Mouse (Mus musculus): Measurements from ENCODE around the gene Gadl1.

Gadl1 gene

DNA sequence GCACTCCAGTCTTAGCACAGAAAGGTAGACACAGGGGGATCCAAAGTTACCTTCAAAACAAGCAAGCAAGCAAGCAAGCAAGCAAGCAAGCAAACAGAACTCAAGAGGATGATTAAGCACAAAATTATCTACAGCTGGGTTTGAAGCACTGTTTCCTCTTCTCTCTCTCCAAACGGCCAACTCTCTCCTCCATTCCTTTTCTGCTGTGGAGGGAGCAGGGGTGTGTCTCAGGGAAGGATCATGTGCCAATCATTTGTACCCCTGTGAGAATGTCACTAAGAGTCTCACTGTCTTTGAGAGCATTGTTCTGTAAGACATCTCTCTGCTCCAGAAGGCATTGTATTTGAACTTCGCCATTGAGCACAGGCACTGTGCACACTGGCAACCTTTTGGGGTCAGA lies 27.1 kb downstream of the Gadl1 start:
- CTCF ChIA-PET = no interaction called here

DNA sequence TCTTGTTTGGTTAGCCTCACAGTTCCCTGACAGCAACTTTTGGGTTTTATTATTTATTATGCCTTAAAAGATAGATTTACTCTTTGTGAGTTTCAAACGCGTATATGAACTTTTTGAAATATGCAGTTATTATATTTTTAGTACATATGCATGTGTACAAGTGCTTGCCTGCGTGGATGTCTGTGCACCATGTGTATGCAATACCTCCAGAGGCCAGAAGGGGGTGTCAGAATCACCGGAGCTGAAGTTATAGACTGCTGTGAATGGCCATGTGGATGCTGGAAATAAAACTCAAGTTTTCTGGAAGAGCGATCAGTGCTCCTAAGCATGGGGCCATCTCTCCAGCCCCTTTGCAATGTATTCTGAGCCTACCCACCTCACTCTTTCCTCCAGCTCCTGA lies 28.7 kb downstream of the Gadl1 start:
- CTCF ChIA-PET = no interaction called here

DNA sequence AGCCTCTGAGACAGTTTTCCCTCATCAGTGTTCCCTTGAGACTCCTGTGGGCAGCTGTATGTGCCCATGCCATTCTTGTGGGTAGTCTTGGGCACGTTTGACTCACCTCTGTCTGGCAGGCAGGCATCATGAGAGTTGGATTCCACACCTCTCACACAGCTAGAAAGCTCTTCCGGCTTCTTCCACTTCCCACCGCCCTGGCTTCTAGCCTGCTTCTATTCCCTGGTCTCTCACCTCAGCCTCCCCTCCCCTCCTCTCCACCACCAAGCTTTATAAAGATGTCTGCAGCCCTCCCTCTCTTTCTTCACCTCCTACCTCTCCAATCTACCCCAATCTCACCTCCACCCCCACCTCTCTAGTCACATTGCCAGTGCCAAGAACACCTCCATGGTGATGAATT lies 30.2 kb downstream of the Gadl1 start:
- CTCF ChIA-PET = no interaction called here

DNA sequence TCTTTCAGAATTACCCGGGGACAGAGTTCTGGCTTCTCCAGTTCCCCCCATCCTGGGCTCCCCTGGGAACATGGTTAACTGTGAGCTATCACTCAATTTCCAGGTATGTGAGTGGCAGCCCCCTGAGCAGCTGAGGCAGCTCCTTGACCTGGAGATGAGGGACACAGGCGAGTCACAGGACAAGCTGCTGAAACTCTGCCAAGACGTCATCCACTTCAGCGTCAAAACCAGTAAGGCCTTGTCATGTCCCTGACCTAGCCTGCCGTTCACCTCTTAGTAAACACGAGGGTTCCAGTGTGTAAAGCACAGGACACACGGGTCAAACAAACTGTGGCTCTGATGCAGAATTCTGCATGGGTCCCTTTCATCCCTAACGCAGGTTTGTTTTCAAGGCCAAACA lies 31.9 kb downstream of the Gadl1 start:
- CTCF ChIA-PET = no interaction called here

DNA sequence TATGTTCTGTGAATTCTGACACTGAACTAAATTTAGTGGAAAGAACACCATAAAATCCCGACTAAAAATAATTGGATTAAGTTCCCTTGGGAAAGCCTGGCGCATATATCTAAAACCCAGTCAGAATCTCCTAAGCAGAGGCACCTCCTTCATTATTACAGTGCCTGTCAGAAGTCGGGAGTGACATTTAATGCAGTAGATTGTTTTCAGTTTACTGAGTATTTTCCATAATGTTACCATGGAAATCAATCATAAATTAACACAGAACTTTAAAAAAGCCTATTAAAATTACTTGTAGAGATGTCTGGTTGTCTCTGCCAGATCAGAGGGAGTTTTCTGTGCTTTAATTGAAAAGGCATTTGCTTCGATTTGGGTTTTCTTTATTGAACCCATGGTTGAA lies 33.2 kb downstream of the Gadl1 start:
- CTCF ChIA-PET = no interaction called here

DNA sequence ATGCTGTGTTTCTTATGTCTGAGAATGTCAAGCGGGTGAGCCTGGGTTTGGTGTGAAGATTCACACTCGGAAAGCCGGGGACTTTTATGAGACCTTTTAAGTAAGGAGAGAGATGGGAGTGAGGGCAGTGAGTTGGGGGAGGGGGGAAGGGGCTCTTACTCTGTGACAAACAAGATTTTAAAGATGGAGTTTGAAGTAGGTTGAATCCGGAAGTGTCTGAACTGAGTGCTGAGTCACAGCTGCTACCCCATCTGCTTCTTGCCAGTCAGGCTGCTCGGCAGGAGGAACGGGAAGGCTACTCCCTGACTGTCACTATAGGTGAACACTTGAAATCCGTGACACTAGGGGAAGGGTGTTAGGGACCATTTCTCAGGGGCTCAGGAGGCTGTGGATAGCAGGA lies 33.7 kb downstream of the Gadl1 start:
- CTCF ChIA-PET = no interaction called here

DNA sequence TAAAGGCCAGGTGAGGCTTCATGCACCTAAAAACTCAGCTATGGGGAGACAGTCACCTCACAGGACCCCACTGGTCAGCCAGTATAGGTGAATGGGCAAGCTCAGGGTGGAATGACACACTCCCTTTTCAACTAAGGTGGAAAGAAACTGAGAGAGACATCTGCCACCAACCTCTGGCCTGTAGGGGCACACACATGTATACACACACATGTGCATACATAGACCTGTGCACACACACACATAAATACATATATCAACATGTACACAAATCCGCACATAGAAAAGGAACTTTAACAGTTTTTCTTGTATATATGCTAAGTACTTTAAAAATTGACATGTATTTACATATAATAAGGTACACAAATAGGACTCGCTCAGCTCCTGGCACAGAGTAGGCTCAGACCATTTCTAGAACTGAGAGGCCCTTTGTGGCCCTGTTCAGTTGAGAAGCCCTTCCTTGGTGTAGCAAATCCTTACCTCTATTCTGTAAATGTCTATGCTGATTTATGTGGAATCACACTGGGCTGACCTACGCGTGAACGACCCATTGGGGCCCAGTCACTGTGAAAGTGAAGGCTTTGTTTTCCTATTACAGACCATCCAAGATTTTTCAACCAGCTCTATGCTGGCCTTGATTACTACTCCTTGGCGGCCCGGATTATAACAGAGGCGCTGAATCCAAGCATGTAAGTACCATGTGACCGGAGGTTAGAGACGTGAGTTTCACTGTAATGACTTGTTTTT lies 34.5 kb downstream of the Gadl1 start:
- CTCF ChIA-PET = no interaction called here

DNA sequence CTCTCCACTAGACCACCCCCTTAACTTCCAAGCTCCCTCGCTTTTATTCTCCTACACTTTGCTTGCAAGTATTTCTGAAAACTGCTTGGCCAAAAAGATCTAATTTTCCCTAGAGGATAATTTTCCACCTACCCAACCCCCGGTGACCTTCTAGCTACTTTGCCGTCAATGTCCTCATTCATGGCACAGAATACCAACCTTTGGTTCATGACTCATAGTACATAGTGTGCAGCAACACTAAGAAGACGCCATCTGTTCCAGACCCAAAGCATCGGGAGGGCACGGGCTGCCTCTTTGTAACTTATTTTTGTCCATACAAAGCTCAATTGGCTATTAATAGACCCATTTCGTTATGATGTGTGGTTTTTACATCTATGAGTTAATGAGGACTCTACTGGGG lies 55.8 kb downstream of the Gadl1 start:
- CTCF ChIA-PET = no interaction called here

DNA sequence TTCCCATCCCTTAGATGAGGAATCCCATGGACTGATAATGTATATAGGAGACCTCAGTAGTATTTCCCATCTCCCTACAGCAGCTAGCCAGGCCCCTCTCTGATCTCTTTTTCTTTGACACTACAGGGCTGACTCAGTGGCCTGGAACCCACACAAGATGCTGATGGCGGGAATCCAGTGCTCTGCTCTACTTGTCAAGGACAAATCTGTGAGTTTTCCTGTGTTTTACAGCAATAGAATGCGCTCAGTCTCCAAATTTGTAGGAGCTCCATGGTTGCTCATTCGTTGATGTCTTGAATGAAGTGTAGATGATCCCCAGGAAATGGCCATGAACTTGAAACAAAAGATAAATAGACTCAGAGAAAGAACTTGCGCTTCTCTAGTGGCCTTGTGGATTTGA lies 56.9 kb downstream of the Gadl1 start:
- CTCF ChIA-PET = no interaction called here

DNA sequence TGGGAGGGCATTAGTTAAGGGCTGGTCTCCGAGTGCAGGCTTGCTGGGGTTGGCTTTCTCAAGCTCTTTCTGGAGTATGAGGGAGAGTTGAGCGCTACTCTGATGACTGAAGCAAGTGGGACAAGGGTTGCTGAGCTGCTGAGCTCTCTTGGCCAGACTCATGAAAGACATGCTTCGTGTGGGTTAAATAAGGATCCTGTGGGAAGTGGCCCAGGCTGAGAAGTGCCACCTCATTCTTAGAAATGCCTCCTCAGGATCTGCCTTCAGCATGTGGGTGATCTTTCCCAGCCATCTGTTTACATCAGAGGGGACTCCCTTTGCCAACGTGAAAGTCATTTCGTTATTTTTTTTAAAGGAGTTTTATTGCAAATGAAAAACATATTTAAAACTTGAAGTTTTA lies 57.5 kb downstream of the Gadl1 start:
- CTCF ChIA-PET = no interaction called here

DNA sequence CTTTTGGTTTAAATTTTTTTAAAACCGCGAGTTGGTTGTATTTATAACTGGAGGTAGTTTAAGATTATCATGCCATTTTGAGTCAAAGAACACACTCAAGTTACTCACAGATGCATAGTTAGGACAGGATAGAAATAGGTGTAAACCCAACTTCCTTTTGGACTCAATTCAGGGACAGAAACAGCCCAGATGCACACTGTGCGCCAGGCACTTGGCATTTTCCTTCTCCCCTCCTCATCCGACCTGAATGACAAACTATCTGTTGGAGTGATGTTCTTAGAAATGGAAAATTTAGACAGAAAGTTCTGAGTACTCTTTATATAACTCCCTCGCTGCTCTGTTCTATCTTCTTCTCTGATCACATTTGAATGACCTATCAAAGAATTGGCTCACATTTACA lies 58.4 kb downstream of the Gadl1 start:
- CTCF ChIA-PET = no interaction called here

DNA sequence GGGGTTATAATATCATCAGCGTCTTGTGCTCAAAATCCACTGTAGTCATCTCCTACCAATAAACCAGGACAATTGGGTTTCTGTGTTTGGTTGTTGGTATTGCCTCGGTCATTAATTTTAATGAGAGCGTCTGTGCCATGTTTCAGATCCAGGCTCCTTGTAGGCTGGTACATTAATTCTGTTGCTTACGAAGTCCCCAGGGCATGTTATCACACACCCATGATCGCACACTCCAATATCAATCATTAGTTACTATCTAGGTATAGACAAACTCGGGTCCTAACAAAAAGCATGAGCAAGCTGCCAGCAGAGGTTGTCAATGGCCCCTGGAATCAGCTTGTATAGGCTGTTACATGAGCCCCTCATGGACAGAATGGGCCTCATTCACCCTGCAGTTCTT lies 67.6 kb downstream of the Gadl1 start:
- CTCF ChIA-PET = no interaction called here

DNA sequence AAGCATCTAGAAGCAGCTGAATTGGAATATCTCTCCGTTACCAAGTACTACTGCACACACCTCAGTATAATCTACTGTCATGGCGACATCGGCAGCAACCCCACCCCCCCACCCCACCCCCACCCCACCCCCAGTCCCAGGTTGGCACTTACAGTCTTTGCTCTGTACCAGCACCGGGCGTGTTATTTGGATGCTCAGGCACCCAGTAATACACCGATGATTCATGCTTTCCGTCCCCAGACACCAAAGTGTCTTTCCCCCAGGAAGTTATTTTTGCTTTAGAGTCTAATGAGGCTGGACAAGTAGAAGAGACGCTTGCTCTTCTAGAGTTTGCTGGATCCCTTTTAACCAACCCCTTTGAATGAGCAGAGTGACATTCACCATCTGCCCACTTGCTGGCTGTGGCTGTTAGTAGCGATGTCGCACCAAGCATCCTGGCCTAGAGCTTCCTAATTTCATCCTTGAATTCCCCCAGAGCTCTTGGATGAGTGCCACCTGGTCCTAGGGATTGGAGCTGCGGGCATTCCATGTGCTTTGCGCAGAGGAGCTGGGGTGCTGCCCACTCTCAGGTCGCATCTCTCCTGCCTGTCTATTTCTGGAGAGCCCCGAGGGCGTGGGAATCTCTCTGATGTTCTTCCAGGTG lies 68.5 kb downstream of the Gadl1 start:
- CTCF ChIA-PET = no interaction called here

DNA sequence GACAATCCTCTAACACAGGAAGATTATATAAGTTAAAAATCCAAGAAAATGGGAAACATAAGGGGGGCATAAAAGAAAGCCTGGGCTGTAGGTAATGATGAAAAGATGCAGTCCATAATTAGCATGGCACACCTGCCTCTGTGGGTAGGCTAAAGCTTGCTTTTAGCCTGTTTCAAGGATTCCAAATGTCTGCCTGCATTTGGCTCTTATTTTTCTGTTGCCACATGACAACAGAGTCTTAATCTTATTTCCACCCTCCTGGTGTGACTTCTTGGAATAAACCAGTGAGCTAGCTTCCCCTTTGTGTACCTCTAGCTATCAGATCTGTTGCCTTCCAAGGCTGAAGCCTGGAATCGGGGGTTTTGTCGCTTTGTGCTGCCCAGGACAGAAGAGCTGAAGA lies 69.2 kb downstream of the Gadl1 start:
- CTCF ChIA-PET = no interaction called here

DNA sequence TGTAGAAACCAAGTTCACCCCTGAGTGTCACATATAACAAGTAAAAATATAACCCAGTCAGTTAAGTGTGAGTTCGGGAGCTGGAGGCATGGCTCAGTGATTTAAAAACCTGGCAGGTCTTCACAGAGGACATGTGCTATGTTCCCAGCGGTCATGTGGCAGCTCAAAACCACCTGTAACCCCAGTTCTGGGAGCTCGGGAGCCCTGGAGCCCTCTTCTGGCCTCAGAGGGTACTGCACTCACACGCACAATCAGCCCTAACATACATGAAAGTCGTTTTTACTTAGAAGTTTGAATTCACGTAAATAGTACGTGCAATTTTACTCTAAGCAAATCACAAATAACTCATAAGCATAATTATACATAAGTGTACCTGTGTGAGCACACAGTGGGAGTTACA lies 81.4 kb downstream of the Gadl1 start:
- CTCF ChIA-PET = no interaction called here

DNA sequence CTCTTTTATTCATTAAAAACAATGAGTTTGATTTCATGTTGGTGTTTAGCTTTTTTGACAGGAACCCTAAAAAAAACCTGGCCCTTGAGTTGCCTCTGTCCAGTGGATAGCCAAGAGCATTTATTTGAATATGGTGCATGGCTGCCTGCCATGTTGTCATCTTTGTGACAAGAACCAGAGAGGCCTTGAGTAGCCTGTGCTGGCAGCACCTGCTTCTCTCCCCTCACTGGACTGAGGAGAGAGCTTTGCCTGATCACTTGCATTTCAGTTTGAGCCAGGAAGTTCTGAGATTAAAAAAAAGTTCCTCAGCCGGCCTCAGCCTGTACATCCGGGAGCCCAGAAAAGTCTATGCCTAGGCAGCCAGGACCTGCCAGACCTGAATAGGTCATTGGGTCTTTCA lies 85.5 kb downstream of the Gadl1 start:
- CTCF ChIA-PET = no interaction called here

DNA sequence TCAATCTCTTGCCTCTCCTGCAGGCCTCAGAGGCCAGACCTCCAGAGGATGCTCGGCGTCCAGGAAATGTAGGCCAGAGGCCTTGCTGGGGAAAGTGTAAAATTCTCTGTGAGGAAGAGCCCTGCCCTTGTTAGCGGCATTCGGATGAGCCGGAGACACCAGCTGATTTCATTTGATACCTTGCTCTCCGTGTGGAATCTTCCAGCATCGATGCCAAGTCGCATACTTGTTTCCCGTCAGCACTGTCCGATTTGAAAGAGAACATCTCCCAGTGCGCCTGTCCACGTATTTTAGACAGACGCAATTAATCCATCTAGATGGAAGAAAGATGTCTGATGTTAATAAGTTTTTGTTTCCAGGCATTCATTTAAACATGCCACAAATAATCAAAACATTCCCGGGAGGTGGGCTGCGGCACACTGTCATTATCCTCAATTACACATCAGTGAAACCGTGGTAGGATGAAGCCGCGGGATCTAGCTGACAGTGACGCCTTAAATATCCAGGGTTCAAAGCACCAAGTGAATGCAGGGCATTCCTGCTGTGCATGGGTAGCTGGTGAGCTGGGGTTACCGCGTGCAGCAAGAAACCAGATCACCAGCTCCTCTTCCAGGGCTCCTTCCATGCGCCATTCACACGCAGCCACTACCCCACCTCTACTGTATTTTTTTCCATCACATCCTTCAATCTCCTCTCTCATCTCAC lies 86.8 kb downstream of the Gadl1 start:
- CTCF ChIA-PET = interaction anchor here (0.6 to 0.9 kb wide), 2 partner anchors 10 to 25 kb away, joined by 3 to 9 read pairs; no protein-coding TSS in a partner anchor

DNA sequence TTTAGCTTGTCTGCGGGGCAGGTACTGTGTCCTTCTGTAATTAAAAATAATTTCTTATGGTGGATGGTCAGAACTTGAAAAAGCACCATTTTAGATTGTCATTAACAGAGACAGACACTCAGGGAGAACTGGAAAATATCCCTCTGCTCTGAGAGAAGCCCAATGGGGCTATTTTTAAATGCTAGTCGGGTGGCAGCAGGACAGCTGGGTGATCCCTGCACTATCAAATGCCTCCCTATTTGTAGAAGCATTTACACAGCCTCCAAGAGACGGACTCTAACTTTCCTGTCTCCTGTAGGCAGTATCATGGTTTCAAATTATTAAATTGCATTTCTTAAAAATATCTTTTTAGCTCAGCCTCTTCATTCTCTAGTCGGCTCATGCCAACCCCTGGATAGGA lies 89.1 kb downstream of the Gadl1 start:
- CTCF ChIA-PET = no interaction called here

DNA sequence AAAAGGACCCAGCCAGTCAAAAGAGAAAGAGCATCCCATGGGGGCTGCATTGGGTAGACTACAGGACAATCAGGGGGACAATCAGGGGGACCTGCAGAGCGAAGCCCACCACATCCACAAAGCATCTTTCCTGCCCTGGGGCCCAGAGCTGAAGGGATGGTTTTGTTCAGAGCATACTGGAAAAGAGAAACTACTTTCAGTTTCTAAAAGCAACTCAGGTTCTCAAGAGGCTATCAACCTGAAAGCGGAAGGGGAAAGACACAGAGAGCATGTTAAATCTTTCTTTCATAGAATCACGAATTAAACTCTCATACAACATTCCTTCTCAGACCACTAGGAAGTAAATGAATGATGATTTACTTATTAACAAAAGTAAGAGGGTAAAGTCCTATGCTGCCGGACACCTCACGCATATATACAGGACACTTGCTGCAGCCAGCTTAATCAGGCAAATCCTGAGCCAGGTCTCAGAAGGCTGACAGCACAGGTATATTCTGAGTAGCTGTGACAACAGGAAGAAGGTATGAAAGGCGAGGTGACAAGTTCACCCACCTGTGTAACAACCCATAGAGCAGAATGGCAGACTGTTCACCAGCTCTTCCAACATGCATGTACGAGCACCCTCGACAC lies 90.2 kb downstream of the Gadl1 start:
- CTCF ChIA-PET = interaction anchor here (0.5 kb wide), 1 partner anchor 13 kb away, joined by 3 read pairs; no protein-coding TSS in a partner anchor

DNA sequence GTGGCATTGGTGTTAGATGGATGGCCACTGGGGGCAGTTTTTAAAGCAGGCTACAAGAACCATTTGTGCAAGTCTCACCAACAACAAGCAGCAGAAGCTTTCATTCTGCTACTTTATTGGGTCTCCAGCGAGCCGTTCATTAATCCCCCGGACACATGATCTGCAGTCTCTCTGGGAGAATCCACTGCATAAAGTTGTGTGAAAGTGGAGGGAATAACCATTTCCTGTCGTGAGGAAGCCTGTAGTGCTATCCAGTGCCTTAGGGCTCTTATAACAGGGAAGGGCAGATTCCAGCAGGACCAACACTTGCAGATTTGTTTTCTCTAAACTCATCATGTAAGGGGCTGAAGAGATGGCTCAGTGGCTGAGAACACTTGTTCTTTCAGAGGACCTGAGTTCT lies 104.7 kb downstream of the Gadl1 start:
- CTCF ChIA-PET = no interaction called here

DNA sequence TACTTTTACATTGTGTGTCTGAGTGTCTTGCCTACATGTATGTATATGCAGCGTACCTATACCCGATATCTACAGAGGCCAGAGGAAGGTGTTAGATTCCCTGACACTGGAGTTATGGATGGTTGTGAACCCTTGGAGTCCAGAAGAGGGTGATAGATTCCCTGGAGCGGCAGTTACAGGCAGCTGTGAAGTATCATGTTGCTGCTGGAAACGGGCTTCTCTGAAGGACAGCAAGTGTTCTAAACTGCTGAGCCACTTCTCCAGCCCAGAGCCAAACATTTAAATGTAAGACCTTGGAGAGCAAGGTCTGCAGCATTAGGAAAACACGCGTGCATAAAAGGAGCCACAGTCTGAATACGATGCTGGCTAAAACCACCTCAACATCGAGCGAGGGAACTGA lies 107.0 kb downstream of the Gadl1 start:
- CTCF ChIA-PET = no interaction called here

DNA sequence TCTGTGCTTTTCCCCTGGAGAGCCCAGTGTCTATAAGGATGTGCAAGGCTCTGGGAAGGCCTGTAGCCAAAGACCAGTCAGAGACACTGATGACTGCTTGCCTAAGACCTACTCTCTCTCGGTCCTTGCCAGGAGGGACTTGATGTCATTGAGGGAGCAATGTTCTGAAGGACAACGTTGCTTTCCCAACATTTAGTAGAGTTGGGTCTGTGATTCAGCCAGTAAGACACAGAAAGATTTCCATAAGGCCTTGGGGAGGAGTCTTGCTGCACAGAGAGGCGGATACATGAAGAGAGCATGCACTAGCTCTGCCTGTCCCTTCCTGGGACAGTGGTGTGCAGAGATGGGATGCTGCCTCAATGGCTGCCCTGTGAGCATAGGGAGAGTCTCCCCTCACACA lies 107.8 kb downstream of the Gadl1 start:
- CTCF ChIA-PET = no interaction called here

DNA sequence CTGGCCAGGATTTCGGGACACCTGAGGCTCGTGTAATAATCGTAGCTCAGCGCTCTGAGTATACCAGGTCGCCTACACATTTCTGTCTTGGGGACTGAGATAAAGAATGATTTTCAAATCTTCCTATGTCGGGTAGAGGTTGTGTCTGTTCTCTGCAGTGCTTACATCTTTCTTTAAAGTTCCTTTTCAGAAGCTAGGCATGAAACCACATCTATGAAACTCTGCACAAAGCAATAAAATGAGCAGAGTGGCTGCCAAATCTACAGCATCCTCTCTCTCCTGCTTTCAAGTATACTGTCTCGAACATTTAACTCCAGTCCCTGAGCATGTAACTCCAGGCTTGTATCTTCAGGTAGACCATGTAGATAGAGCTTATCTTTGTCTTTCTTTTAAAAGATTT lies 109.3 kb downstream of the Gadl1 start:
- CTCF ChIA-PET = no interaction called here
